Mouse (Mus musculus): ENCODE measurements around the gene Krt8.

Gene Krt8

DNA sequence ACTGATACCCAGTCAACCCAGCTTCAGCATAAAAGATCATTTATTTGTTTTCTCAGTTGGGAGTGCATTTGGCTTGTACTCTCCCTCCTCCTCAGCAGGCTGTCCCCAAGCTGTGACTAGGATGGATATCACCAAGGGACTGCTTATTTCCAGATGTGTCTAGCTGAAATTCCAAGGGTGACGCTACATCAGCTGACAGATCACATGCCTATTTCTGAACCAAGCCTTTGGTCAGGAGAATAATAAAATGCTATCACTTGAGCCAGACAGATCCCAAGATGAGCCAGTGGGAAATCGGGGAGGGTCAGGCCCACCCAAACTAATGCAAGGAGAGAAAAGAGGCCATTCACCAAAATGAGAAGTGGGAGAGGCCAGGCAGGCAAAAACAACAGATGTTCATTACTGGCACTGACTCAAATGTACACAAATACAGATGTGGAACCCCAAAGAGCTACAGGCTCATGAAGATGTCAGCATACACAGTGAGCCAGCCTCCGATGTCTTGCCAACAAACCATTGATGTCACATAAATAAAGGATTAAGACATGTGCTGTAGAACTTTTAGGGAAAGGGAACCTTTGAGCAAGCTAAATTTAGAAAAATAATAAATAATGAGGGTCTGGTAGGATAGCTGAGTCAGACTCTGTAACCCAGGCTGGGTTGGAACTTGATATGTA is 6.4 kb upstream of the Krt8 start:
- in situ Hi-C loops (cut with MboI, MseI): no loop called here

DNA sequence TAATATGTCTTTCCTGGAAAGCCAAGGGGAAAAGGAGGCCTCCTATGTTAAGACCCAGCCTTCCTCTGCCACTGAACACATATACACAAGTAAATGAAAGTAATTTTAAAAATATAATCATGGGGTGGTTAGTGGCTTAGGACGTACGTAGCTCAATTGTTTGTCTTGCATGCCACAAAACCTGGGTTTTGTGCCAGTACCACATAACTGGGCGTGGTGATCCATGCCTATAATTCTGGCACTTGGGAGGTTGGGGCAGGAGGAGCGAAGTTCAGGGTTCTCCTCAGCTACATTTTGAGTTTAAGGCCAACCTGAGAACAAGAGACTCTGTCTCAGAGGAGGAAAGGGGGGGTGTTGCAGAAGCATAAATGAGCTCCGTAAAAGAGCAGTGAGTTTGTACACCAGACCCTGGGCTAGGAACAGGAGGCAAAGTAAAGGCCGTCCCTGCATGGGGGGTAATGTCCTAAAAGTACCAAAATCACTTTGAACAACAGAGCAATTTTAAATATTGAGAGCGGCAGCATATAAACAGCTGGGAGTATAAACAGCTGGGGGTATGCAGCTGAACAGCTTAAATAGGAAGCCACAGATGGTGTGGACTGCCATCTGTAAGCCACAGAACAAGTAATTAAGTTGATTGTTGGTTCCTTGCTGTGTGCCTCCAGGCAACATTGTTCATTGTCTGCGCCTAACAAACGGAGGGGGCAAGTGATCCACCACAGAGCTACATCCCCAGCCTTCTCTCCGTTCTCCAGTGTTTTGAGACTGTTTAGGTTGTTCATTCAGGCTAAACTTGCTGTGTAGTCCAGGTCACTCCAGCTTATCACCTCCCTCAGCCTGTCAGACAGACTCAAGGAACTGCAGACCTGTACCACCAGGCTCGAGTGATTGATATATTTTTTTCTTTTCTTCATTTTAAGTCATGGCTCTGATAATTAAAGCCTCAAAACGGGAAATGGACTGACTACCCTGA is 3.1 kb upstream of the Krt8 start:
- in situ Hi-C loops (cut with MboI, MseI): no loop called here

DNA sequence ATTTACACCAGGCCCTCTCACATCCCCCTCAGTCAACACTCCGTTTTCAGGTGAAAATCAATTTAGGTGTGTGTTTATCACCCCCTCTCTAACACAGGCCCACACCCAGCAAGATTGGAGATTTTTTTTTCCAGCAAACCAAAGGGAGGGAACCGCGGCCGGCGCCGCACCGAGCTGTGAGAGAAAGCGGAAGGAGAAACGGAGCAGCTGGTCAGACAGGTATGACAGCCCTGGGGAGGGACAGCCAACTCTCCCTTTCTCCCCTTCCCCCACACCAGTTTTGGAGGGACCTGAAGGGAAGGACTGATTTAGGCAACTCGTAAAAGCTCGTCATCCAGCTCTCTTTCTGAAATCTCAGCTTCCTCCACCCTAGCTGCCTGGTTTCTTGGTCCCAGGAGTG is 2.0 kb upstream of the Krt8 start:
- in situ Hi-C loops (cut with MboI, MseI): no loop called here

DNA sequence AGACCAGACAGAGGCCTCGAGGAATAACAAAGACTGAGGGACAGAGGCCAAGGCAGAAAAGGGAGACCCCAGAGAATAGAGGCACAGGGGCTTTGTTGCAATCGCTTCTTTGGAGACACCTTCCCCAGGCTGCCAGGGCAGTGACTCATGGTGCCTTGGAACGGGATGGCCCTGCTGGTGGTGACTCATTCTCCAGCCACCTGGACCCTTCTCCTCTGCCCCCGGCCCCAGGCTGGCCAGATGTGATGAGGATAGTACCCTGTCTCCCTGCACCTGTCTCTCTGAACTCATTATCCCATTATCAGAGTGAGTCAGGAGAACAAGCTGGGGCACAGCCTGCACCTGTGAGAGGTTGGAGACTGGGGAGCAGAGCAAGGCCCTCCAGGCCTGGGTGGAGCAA is 1.0 kb upstream of the Krt8 start:
- in situ Hi-C loops (cut with MboI, MseI): no loop called here

DNA sequence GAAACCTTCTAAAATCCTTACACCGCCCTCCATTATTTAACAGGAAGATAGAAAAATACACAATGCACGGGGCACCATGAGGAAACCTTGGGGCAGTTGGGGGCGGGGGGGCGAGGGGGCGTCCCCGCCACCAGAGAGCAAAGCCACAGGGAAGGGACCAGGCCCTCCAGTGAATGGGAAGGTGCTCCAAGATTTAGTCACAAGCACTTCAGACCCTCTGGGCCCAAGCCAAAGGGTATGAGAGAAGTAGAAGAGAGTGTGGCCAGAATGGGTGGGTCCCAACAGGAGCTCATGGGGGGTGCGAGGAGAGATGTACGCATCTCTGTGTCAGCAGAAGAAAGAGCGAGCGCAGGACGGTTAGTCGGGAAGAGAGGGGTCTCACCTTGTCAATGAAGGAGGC is 766 bp downstream of the Krt8 start:
- in situ Hi-C loops (cut with MboI, MseI): no loop called here

DNA sequence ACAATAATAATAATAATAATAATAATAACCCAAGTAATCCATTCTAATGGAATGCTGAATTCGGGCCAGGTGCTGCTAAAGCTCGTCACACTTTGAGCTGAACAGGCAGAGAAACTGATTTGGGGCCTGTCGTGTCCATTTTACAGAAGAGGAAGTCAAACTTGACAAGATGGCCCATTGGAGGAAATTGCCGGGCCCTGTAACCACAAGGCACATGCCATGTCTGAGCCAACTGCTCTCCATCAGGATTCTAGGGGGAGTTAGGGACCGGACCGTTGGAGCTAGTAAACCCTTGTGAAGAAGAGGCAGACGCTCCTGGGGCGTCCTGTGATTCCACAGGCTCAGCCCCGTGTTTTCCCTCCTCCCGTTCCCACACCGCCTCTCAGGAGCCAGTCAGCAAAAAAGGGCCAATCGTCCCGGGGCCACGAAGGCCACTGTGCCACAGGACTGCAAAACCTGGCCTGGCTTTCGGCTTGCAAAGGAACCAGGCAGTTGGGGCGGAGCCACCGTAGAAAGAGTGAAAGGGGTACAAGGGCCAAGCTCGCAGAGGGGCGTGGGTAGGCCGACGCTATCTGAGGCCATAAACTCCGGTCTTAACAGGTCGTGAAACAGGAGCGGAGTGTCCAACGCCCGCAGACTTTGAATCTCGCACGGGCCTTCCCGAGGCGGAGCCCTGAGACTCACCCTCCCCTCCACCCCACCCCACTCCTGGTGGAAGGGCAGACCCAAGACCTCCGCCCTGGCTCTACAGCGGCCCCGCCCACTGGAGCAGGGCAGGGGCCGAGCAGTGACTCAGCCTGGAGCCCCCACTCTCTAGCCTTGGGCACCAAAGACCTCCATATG is 1.4 kb downstream of the Krt8 start:
- in situ Hi-C loops (cut with MboI, MseI): no loop called here

DNA sequence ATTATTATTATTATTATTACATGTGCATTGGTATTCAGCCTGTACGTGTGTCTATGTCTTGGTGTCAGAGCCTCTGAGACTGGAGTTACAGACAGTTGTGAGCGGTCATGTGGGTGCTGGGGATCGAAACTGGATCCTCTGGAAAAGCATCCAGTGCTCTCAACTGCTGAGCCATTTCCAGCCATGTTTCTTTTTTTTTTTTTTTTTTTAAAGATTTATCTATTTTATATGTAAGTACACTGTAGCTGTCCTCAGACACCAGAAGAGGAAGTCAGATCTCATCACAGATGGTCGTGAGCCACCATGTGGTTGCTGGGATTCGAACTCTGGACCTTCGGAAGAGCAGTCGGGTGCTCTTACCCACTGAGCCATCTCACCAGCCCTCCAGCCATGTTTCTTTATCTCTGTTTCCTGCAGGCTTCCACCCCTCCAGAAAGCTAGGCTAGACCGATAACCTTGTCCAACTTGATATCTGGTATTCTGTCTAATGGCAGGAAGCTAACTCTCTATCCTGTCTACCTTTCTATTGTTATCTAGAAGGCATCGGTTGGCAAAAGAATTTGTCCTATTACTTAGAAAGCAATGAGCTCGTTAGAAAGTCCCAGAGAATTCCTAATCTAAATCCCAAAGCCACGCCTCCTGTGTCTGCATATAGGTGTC is 4.5 kb downstream of the Krt8 start:
- in situ Hi-C loops (cut with MboI, MseI): loop anchor here (10.0 kb wide), 1 partner anchor 465 kb away; no protein-coding TSS in a partner anchor

DNA sequence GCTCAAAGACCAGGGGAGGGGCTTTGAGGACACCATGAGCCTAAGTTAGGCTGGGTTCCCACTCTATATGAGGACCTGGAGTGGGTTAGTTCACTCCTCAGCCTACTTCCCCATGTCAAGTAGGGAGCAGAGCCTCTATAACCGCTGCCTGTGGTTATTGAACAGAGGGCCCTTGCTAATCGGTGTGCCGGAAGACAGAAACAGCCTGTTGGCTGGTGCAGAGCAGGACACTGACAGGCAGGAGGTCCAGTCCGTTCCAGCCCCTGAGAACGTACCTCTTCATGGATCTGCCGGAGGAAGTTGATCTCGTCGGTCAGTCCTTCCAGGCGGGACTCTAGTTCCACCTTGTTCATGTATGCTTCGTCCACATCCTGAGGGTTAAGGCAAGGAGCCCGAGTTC is 5.1 kb downstream of the Krt8 start:
- in situ Hi-C loops (cut with MboI, MseI): loop anchor here (10.0 kb wide), 1 partner anchor 466 kb away; no protein-coding TSS in a partner anchor

DNA sequence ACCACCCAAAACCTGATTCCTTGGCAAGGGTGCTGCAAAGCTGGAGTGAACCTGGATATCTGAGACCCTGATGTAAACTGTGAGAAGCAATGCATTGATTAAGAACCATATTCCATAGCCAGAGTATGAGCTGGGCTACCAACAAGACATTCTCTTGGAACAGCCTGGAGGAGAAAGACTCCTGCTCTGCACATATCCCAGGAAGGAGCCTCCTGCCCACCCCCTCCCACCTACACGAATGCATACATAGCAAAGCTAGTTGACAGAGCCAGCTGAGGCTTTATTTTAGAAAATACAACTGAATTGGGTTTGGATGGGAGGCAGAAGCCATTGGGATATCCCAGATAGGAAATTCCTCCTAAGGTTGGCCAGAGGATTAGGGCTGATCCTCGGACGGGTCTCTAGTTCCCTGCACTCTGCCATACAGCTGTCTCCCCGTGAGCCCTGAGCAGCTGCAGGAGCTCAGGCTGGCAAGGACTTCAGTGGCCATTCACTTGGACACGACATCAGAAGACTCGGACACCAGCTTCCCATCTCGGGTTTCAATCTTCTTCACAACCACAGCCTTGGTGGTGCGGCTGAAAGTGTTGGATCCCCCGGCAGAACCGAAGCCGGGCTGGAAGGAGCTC is 7.7 kb downstream of the Krt8 start:
- in situ Hi-C loops (cut with MboI, MseI): loop anchor here (10.0 kb wide), 1 partner anchor 468 kb away; no protein-coding TSS in a partner anchor

DNA sequence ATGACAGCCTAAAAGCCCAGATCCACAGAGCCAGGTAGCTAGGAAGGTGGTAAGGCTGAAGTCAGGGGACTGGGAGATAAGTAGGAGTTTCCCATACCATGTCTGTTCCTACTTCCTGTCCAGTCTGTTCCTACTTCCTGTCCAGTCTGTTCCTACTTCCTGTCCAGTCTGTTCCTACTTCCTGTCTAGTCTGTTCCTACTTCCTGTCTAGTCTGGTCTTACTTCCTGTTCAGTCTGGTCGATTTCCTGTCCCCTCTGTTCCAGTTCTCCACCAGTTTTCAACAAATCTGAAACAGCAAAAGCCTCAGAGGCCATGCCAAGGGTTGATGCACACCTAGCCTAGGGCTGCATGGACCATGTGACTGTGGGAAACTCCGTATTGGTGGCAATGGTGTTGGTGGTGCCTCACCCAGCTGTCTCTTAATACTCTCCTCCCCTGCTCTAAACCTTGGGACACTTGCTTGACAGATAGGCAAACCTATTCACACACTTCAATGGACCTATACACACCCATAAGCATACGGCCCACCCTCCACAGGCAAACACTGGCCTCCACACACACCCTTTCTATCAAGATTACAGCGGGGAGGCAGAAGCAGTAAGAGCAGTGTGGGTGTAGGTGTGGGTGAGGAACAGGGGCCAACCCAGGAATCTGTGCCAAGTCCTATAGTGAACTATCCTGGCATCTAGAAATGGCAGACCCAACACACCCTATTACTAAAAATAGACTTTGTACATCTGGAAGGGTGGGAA is 8.6 kb downstream of the Krt8 start:
- in situ Hi-C loops (cut with MboI, MseI): loop anchor here (10.0 kb wide), 1 partner anchor 469 kb away; no protein-coding TSS in a partner anchor

DNA sequence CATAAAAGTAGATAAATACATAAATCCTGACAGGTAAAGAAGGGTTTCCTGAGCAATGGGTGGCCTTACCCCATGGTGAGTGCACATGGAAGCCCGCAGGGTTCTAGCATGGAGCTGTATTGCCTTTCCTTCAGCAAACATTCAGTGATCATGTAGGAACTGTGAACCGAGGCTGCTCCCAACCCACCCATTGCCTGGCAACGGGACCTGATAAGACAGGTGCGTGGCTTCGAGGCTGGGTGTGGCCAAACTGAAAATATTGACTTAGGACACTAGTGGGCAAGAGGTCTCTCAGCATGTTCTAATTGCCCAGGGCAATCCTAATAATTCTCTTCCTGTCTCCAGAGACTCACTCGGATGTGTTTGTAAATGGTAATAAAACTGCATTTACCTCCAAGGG is 9.9 kb downstream of the Krt8 start:
- in situ Hi-C loops (cut with MboI, MseI): loop anchor here (5.0 to 10.0 kb wide), 2 partner anchors 68 to 470 kb away; no protein-coding TSS in a partner anchor

DNA sequence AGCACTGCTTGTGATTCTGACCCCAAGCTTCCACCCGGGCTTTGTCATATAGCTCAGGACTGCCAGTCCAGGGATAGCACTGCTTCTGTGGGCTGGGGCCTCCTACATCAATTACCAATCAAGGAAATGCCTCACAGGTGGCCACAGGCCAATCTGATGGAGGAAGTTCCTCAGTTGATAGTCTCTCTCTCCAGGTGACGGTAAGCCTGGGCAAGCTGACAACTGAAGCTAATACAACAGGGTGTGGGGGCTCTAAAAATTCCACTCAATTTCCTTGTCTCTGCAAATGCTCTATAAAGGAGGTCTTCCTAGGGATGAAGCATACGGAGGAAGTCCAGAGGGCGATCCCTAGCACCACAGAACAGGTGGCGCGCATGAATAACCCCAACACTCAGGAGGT is 13.3 kb downstream of the Krt8 start:
- in situ Hi-C loops (cut with MboI, MseI): loop anchor here (5.0 to 10.0 kb wide), 2 partner anchors 71 to 474 kb away; no protein-coding TSS in a partner anchor

DNA sequence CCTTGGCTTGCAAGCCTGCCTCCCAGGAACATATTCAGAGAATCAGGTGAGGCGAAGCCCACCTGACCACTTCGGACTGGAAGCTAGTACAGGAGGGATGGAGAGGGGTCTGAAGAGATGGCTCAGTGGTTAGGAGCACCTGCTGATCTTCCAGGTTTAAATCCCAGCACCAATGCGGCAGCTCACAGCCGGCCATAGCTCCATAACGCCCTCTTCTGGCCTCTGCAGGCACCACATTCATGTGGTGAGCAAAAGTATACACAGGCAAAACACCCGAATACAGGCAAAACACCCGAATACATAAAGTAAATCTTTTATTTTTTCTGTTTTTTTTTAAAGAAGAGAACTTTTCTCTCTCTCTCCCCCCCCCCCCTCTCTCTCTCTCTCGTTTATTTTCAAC is 15.6 kb downstream of the Krt8 start:
- in situ Hi-C loops (cut with MboI, MseI): no loop called here

DNA sequence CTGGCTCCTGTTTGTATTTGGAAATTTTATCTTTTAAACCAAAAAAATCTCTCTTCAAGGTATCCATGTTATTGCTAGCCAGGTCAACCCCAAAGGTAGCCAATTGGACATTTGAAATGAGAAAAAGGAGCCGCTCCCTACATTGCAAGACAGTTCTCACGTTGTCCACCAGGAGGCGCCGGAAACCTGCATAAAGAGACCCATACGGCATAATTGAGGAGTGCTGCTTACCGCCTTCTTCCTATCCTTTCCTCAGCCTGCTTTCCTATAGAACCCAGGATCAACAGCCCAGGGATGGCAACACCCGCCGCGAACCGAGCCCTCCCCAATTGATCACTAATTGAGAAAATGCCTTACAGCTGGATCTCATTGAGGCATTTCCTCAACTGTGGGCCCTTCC is 16.2 kb downstream of the Krt8 start:
- in situ Hi-C loops (cut with MboI, MseI): no loop called here

DNA sequence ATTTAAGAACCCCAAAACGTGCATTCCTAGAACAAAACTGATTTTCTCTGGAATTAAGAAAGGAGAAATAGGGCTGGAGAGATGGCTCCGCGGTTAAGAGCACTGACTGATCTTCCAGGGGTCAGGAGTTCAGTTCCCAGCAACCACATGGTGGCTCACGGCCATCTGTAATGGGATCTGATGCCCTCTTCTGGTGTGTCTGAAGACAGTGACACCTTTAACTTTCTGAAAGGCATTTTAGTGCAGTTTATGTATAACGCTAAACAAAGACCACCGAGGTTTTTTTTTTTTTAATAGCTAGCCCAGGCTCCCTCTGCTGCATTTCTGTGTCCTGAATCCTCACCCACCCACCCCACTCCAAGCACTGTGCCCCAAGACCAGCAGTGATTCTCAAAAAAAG is 19.5 kb downstream of the Krt8 start:
- in situ Hi-C loops (cut with MboI, MseI): no loop called here

DNA sequence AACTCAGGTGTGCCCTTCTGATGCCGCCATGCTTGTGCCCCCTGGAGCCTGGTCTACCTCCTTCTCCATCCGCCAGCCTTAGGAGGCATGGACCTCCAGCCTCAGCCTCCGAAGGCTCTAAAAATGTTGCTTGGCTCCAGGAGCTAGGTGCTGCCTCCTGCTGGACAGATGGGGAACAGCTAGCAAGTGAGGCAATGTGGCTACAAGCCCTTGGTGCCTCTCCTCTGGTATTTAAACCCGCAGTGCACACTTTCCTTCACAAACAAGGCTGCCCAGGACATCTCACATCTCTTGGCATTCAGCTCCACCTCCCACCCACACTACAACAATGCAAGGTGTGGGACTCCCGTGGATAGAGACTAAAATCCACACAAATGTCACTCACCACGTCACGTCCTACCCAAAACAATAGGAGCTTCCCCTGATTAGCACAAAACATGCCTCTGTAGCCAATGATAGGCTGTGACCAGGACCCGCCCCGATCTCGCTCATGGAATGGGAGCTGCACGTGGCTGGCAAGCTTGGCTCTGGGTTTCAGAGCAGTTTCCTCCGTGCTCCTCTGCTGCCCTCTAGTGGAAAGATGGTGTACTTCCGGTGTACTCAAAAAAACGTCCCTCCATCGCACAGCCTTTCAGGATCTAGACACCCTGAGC is 20.2 kb downstream of the Krt8 start:
- in situ Hi-C loops (cut with MboI, MseI): no loop called here

DNA sequence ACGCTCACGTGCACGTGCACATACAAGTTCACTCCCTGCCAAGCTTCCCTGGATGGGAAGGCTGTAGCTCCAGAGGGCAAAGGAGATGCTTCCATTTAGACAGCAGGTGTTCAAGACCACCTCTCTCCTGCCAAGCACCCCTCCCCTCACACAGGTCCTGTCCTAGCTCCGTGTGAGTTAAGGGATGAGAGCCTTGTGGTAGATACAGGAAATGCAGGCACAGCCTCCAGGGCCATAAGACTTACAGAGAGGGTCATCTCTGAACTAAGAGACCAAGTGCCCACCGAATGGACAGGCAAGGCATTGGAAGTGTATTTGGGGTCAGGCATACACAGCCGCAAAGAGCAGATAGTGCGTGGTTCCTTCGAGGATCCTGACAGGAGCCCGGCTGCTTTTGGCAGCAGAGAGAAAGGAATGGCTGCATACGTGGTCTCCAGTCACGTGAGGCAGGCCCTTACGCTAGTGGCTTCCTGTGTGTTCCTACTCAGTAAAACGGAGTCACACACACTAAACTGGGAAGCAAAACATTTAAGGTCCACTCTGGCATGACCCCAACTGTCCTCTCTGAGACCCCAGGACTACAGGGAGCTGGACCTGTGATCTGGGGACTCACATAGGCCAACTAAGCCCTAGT is 20.9 kb downstream of the Krt8 start:
- in situ Hi-C loops (cut with MboI, MseI): no loop called here

DNA sequence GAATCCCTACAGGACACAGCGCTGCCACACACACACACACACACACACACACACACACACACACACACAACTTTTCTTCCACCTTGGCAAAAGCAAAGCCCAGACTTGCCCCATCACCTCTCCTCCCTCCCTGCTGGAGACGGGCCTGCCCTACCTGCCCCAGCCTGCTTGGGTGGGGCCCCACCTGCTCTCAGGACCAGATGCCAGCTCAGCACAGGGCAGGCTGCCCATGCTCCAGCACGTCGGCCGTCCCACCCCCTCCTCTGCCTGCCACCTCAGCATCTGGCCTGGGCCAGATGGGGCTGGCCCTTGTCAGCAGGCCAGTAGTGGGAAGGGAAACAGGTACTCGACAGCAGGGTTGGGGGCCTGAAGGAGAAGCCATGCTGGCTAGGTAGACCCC is 23.4 kb downstream of the Krt8 start:
- in situ Hi-C loops (cut with MboI, MseI): no loop called here

Measured in T-helper 1 cell (primary cell).